Mouse (Mus musculus) MEL (cell line): ENCODE results near the gene Nkx1-2.

Experiments used
- CTCF ChIP-seq, 3 experiments: IDR thresholded peaks in 2 of 3; conservative IDR thresholded peaks in 1 of 3; 2 replicates each; pipeline ENCODE4 v1.5.1; 2011 to 2012; ENCODE audit warnings: low read length in 3 of 3, low read depth in 2 of 3, mild to moderate bottlenecking in 2 of 3, improper control_type of control experiment in 1 of 3, inconsistent platforms in 1 of 3, mixed read lengths in 1 of 3, moderate library complexity in 1 of 3; ENCODE audit not compliant: control insufficient read depth in 1 of 3, insufficient read depth in 1 of 3, poor library complexity in 1 of 3, severe bottlenecking in 1 of 3
- MAFK ChIP-seq: IDR thresholded peaks from 2 replicates; pipeline ENCODE4 v1.6.1; 2011; ENCODE audit warnings: low read depth, mild to moderate bottlenecking, low read length, improper control_type of control experiment, borderline replicate concordance
- MAZ ChIP-seq: IDR thresholded peaks from 2 replicates; pipeline ENCODE4 v1.6.1; 2012; ENCODE audit warnings: low read depth, mild to moderate bottlenecking, inconsistent platforms, low read length, improper control_type of control experiment
- POLR2A ChIP-seq, 2 experiments: IDR thresholded peaks; 2 replicates each; pipeline ENCODE4 v1.6.1; 2011 to 2012; ENCODE audit warnings: low read length in 2 of 2, mild to moderate bottlenecking in 2 of 2, control low read depth in 1 of 2, improper control_type of control experiment in 1 of 2, low read depth in 1 of 2, moderate library complexity in 1 of 2; ENCODE audit not compliant: control insufficient read depth in 1 of 2, insufficient read depth in 1 of 2, poor library complexity in 1 of 2
- RAD21 ChIP-seq: IDR thresholded peaks from 2 replicates; pipeline ENCODE4 v1.6.1; 2011; ENCODE audit warnings: mild to moderate bottlenecking, low read depth, low read length, improper control_type of control experiment
- TCF12 ChIP-seq: IDR thresholded peaks from 2 replicates; pipeline ENCODE4 v1.6.1; 2014; ENCODE audit warnings: low read depth, mild to moderate bottlenecking, inconsistent platforms, low read length, improper control_type of control experiment, moderate library complexity
- USF2 ChIP-seq, 2 experiments: IDR thresholded peaks; 2 replicates each; pipeline ENCODE4 v1.6.1; 2011 to 2012; ENCODE audit warnings: improper control_type of control experiment in 2 of 2, low read length in 2 of 2, borderline replicate concordance in 1 of 2, inconsistent platforms in 1 of 2, low read depth in 1 of 2, mild to moderate bottlenecking in 1 of 2; ENCODE audit not compliant: insufficient read depth in 1 of 2

DNA sequence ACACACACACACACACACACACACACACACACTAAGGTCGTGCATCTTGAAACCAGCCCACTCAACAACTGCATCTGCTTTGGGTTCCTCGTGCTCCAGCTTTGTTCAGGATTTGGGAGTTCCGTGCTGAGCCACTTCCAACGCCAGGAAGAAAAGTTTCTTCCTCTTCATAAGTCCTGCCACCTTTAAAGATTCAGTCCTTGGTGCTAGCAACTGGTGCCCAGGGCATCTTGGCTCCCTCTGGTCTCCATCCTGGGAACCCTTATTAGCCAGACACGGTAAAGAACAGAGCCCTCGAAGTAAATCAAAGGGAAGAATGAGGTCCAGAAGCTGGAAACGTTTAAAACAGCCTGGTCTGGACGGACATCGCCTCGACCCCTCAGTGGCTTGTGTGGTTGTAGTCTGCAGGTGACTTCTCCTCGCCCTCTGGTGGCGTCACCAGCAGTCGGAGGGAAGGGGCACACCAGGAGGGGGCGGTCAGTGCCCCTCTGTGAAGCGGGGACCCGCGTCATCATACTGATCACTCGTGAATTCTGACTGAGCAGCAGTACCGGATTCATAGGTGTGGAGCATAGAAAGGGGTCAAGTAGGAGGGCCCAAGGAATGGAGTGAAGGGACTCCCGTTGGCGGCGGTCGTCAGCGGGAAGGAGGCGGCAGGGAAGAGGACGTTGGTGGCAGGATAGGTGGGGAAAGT lies 2.7 kb downstream of the Nkx1-2 start:
- TF ChIP-seq CTCF (IDR thresholded peaks at IDR 0.05 in 2 of 3, conservative IDR thresholded peaks at IDR 0.05 in 1 of 3; ENCODE audit: control insufficient read depth in 1 of 3, insufficient read depth in 1 of 3, low read depth in 2 of 3, low read length in 3 of 3, poor library complexity in 1 of 3, severe bottlenecking in 1 of 3) (peak; percentile 13 to 48 (median 33); a peak in 4 of 6 replicates), MAZ (0 out of 2 replicates have a peak, but pooled peaks have one; percentile 47), RAD21 (no peak), POLR2A (IDR thresholded peaks at IDR 0.05; ENCODE audit: control insufficient read depth in 1 of 2, insufficient read depth in 1 of 2, low read depth in 1 of 2, low read length in 2 of 2, poor library complexity in 1 of 2) (peak; percentile 23 to 38; a peak in 1 of 4 replicates), TCF12 (no peak), USF2 (IDR thresholded peaks at IDR 0.05; ENCODE audit: borderline replicate concordance in 1 of 2, insufficient read depth in 1 of 2, low read depth in 1 of 2, low read length in 2 of 2) (no peak), MAFK (no peak)
